Mouse (Mus musculus): Measurements from ENCODE around the gene Slc7a15. TPM values are rescaled to one million over a fixed set of nuclear protein-coding genes. Genes with fewer than 3 reads are reported as not detected.

Slc7a15 gene
- total RNA-seq, 2 experiments from 2014 or later = not detected

GRCm38 (mm10) chr12:8511037-8511882 lies 87.6 kb downstream of the Slc7a15 start:
- peak; percentile 17; the same call in 1 of the 2 replicates for ATAC-seq (replicated peaks; ENCODE audit: poor library complexity, severe bottlenecking)

- ATAC-seq (replicated peaks; ENCODE audit: poor library complexity, severe bottlenecking) = no peak
Measured at GRCm38 (mm10) chr12:8510317-8510988, 88.4 kb downstream of the Slc7a15 start.

GRCm38 (mm10) chr12:8509693-8510092 lies 89.2 kb downstream of the Slc7a15 start:
- ATAC-seq (replicated peaks; ENCODE audit: poor library complexity, severe bottlenecking) = peak; percentile 75

GRCm38 (mm10) chr12:8506954-8507707 lies 91.7 kb downstream of the Slc7a15 start:
- ATAC-seq (replicated peaks; ENCODE audit: poor library complexity, severe bottlenecking) = peak; percentile 91

GRCm38 (mm10) chr12:8504131-8504530 lies 94.7 kb downstream of the Slc7a15 start:
- no peak for ATAC-seq (replicated peaks; ENCODE audit: poor library complexity, severe bottlenecking)

- ATAC-seq (replicated peaks; ENCODE audit: poor library complexity, severe bottlenecking) = no peak
Measured at GRCm38 (mm10) chr12:8502546-8502945, 96.3 kb downstream of the Slc7a15 start.

GRCm38 (mm10) chr12:8501571-8502305 lies 97.1 kb downstream of the Slc7a15 start:
- no peak for ATAC-seq (replicated peaks; ENCODE audit: poor library complexity, severe bottlenecking)

GRCm38 (mm10) chr12:8500597-8501570 lies 98.0 kb downstream of the Slc7a15 start:
- ATAC-seq (replicated peaks; ENCODE audit: poor library complexity, severe bottlenecking) = peak; percentile 11; the same call in 1 of the 2 replicates

GRCm38 (mm10) chr12:8499871-8500596 lies 98.8 kb downstream of the Slc7a15 start, which contains the start of gene Rhob:
Rhob (minus strand) TSS chr12:8500009.
- ATAC-seq (replicated peaks; ENCODE audit: poor library complexity, severe bottlenecking) = peak; percentile 64

GRCm38 (mm10) chr12:8499001-8499870 lies 99.6 kb downstream of the Slc7a15 start:
- peak; percentile 27 for ATAC-seq (replicated peaks; ENCODE audit: poor library complexity, severe bottlenecking)

GRCm38 (mm10) chr12:8498591-8499000 lies 100.3 kb downstream of the Slc7a15 start:
- 0 out of 2 replicates have a peak, but pooled peaks have one; percentile 0 for ATAC-seq (replicated peaks; ENCODE audit: poor library complexity, severe bottlenecking)

GRCm38 (mm10) chr12:8498148-8498571 lies 100.7 kb downstream of the Slc7a15 start:
- no peak for ATAC-seq (replicated peaks; ENCODE audit: poor library complexity, severe bottlenecking)

- no peak for ATAC-seq (replicated peaks; ENCODE audit: poor library complexity, severe bottlenecking)
Measured at GRCm38 (mm10) chr12:8497314-8497706, 101.6 kb downstream of the Slc7a15 start.

- no peak for ATAC-seq (replicated peaks; ENCODE audit: poor library complexity, severe bottlenecking)
Measured at GRCm38 (mm10) chr12:8496679-8497313, 102.1 kb downstream of the Slc7a15 start.

GRCm38 (mm10) chr12:8495881-8496678 lies 102.8 kb downstream of the Slc7a15 start:
- no peak for ATAC-seq (replicated peaks; ENCODE audit: poor library complexity, severe bottlenecking)

- ATAC-seq (replicated peaks; ENCODE audit: poor library complexity, severe bottlenecking) = no peak
Measured at GRCm38 (mm10) chr12:8494675-8495074, 104.2 kb downstream of the Slc7a15 start.

Measured in granulocyte monocyte progenitor cell, adult 5-6 weeks (primary cell).